Mouse (Mus musculus) hindbrain, embryonic 13.5 days (tissue): Measurements from ENCODE around the gene Trib2. TPM values are rescaled to one million over a fixed set of nuclear protein-coding genes. Genes with fewer than 3 reads are reported as not detected.

Source experiments
- ATAC-seq: fragments of 200-750 bp; cut with Nextera tagmentation; 2 replicates; pipeline ENCODE4 v1.8.0; 2017; ENCODE audit warnings: moderate TSS enrichment; ENCODE audit not compliant: low FRiP score
- H3K27ac ChIP-seq: fragments of 300-500 bp; sonication (generic); 2 replicates; pipeline ENCODE4 v1.5.1; 2015; ENCODE audit warnings: inconsistent platforms, mild to moderate bottlenecking, moderate library complexity
- H3K27me3 ChIP-seq: fragments of 300-500 bp; sonication (generic); 2 replicates; pipeline ENCODE4 v1.6.1; 2015; ENCODE audit warnings: mild to moderate bottlenecking, inconsistent platforms
- H3K36me3 ChIP-seq: fragments of 300-500 bp; sonication (generic); 2 replicates; pipeline ENCODE4 v1.6.1; 2015; ENCODE audit warnings: mild to moderate bottlenecking, inconsistent platforms
- H3K4me1 ChIP-seq: fragments of 300-500 bp; sonication (generic); replicated peaks from 2 replicates; pipeline ENCODE4 v1.6.1; 2015; ENCODE audit warnings: inconsistent platforms
- H3K4me2 ChIP-seq: fragments of 300-500 bp; sonication (generic); 2 replicates; pipeline ENCODE4 v1.6.1; 2015; ENCODE audit warnings: inconsistent platforms, mild to moderate bottlenecking, moderate library complexity
- H3K4me3 ChIP-seq: fragments of 300-500 bp; sonication (generic); 2 replicates; pipeline ENCODE4 v1.5.1; 2015; ENCODE audit warnings: mild to moderate bottlenecking, inconsistent platforms
- H3K9ac ChIP-seq: fragments of 300-500 bp; sonication (generic); 2 replicates; pipeline ENCODE4 v1.6.1; 2015; ENCODE audit warnings: mild to moderate bottlenecking, inconsistent platforms
- H3K9me3 ChIP-seq: fragments of 300-500 bp; sonication (generic); 2 replicates; pipeline ENCODE4 v1.6.1; 2016; ENCODE audit warnings: inconsistent platforms
- WGBS: fragments of 180-500 bp; shearing (Covaris S2); methylation state at CpG from one replicate; pipeline ENCODE4 v1.1.7; 2015; 5-methylcytosine and 5-hydroxymethylcytosine counted together
- polyA plus RNA-seq: library from polyadenylated mRNA; unstranded; fragments of >200 nt; fragmentation: Nextera tagmentation; extraction: Ambion mirVana; gene quantifications from 2 replicates; pipeline ENCODE4 v1.2.1, GENCODE M21; 2015

Trib2 gene
- polyA plus RNA-seq, 1 experiment from 2014 or later: 128 TPM

- Histone ChIP-seq H3K27me3 (no peaks in the 10 kb centered on the region), H3K4me2 (no peak overlapping the region), H3K9me3 (no peaks in the 10 kb centered on the region), H3K4me3 (no peak overlapping the region), H3K4me1 (no peaks in the 10 kb centered on the region; the same call in 1 of the 2 replicates), H3K9ac (no peak overlapping the region), H3K27ac (no peak overlapping the region), H3K36me3 (no peaks in the 10 kb centered on the region)
- no peak for ATAC-seq
- 91% methylated on average over 3 of the region's 3 CpGs for WGBS
Measured at GRCm38 (mm10) chr12:15831941-15832673, 15.4 kb upstream of the Trib2 start.

DNA sequence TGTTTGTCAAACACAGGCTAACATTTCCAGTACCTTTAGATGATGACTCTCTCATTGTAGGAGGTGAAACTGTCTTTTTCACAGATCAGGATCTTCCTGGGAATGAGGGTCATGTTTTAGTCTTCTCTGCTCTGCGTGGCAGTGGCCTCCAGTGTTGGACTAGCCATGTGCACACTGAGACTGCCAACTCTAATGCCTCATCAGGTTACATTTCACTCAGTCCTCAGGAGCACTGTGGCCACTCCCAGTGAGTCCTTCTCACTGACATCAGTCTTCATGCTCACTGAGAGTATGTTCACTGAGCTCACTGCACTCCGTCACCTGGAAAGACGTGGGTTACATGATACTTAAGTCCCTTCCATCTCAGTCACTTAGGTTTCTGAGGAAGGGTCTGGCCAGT is 14.0 kb upstream of the Trib2 start:
- no peak overlapping the region for H3K4me2 ChIP-seq
- H3K27me3 ChIP-seq: no peaks in the 10 kb centered on the region
- H3K4me3 ChIP-seq: no peak overlapping the region
- H3K27ac ChIP-seq: no peak overlapping the region
- ATAC-seq: no peak
- WGBS: 86% methylated on average over 3 of the region's 3 CpGs
- no peaks in the 10 kb centered on the region for H3K36me3 ChIP-seq
- H3K9ac ChIP-seq: no peak overlapping the region
- H3K4me1 ChIP-seq: no peaks in the 10 kb centered on the region; the same call in 1 of the 2 replicates
- H3K9me3 ChIP-seq: no peaks in the 10 kb centered on the region

GRCm38 (mm10) chr12:15828815-15829398 is 12.2 kb upstream of the Trib2 start:
- no peak overlapping the region for H3K27ac ChIP-seq
- no peak overlapping the region for H3K4me3 ChIP-seq
- no peaks in the 10 kb centered on the region for H3K9me3 ChIP-seq
- no peak overlapping the region for H3K9ac ChIP-seq
- H3K4me2 ChIP-seq: no peak overlapping the region
- ATAC-seq: no peak
- H3K27me3 ChIP-seq: no peaks in the 10 kb centered on the region
- H3K4me1 ChIP-seq: no peaks in the 10 kb centered on the region; the same call in 1 of the 2 replicates
- WGBS: 79% methylated on average over 2 of the region's 2 CpGs
- no peaks in the 10 kb centered on the region for H3K36me3 ChIP-seq

- H3K4me1 ChIP-seq: peaks cover 7% of the 10 kb centered on the region
- H3K27me3 ChIP-seq: no peaks in the 10 kb centered on the region
- no peak overlapping the region for H3K27ac ChIP-seq
- H3K4me3 ChIP-seq: no peak overlapping the region
- no peak overlapping the region for H3K9ac ChIP-seq
- no peaks in the 10 kb centered on the region for H3K9me3 ChIP-seq
- no peak for ATAC-seq
- no peaks in the 10 kb centered on the region for H3K36me3 ChIP-seq
- H3K4me2 ChIP-seq: no peak overlapping the region
Measured at GRCm38 (mm10) chr12:15821019-15821418, 4.3 kb upstream of the Trib2 start.

- Histone ChIP-seq H3K4me1 (peaks cover 12% of the 10 kb centered on the region), H3K27ac (peak overlapping the region; percentile 99), H3K9me3 (no peaks in the 10 kb centered on the region), H3K4me3 (peak overlapping the region; percentile 88), H3K27me3 (no peaks in the 10 kb centered on the region), H3K36me3 (no peaks in the 10 kb centered on the region), H3K4me2 (peak overlapping the region; percentile 86), H3K9ac (peak overlapping the region; percentile 98)
- peak; percentile 1; the same call in 1 of the 2 replicates for ATAC-seq
- WGBS: 22% methylated on average over 4 of the region's 4 CpGs
Measured at GRCm38 (mm10) chr12:15817365-15817764, 643 bp upstream of the Trib2 start.

DNA sequence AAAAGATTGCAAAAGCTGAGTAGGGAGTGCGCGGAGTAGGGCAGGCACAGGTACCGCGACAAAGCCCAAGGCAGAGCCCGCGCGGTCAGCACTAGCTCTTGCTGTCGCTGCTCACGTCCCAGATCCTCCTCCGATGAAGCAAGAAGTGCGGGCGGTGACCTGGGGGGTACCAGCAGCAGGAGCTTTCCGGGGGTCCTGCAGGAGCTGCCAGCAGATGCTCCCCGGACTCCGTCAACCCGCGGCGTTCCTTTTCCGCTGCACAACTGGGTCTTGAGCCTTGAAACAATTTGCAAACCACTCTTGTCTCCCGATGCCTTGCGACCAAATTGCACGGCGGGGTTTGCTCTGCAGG is 492 bp downstream of the Trib2 start:
- H3K4me3 ChIP-seq: peak overlapping the region; percentile 88
- no peaks in the 10 kb centered on the region for H3K9me3 ChIP-seq
- H3K27me3 ChIP-seq: no peaks in the 10 kb centered on the region
- H3K9ac ChIP-seq: peak overlapping the region; percentile 98
- H3K36me3 ChIP-seq: no peaks in the 10 kb centered on the region
- H3K4me2 ChIP-seq: peak overlapping the region; percentile 86
- H3K4me1 ChIP-seq: peaks cover 22% of the 10 kb centered on the region
- peak; percentile 22 for ATAC-seq
- peak overlapping the region; percentile 99 for H3K27ac ChIP-seq
- WGBS: under 1% methylated on average over 23 of the region's 23 CpGs

GRCm38 (mm10) chr12:15815576-15816253 is 1.0 kb downstream of the Trib2 start:
- peak overlapping the region; percentile 99 for H3K27ac ChIP-seq
- H3K27me3 ChIP-seq: no peaks in the 10 kb centered on the region
- WGBS: under 1% methylated on average over 49 of the region's 49 CpGs
- peak; percentile 44 for ATAC-seq
- H3K4me1 ChIP-seq: peaks cover 27% of the 10 kb centered on the region
- peak overlapping the region; percentile 88 for H3K4me3 ChIP-seq
- H3K4me2 ChIP-seq: peak overlapping the region; percentile 86
- H3K9me3 ChIP-seq: no peaks in the 10 kb centered on the region
- H3K9ac ChIP-seq: peak overlapping the region; percentile 98
- no peaks in the 10 kb centered on the region for H3K36me3 ChIP-seq

GRCm38 (mm10) chr12:15815170-15815575 is 1.5 kb downstream of the Trib2 start:
- no peak for ATAC-seq
- WGBS: under 1% methylated on average over 23 of the region's 23 CpGs
- peak overlapping the region; percentile 88 for H3K4me3 ChIP-seq
- peak overlapping the region; percentile 86 for H3K4me2 ChIP-seq
- no peaks in the 10 kb centered on the region for H3K36me3 ChIP-seq
- H3K9ac ChIP-seq: peak overlapping the region; percentile 98
- no peaks in the 10 kb centered on the region for H3K27me3 ChIP-seq
- H3K4me1 ChIP-seq: peaks cover 31% of the 10 kb centered on the region
- H3K9me3 ChIP-seq: no peaks in the 10 kb centered on the region
- H3K27ac ChIP-seq: peak overlapping the region; percentile 99

DNA sequence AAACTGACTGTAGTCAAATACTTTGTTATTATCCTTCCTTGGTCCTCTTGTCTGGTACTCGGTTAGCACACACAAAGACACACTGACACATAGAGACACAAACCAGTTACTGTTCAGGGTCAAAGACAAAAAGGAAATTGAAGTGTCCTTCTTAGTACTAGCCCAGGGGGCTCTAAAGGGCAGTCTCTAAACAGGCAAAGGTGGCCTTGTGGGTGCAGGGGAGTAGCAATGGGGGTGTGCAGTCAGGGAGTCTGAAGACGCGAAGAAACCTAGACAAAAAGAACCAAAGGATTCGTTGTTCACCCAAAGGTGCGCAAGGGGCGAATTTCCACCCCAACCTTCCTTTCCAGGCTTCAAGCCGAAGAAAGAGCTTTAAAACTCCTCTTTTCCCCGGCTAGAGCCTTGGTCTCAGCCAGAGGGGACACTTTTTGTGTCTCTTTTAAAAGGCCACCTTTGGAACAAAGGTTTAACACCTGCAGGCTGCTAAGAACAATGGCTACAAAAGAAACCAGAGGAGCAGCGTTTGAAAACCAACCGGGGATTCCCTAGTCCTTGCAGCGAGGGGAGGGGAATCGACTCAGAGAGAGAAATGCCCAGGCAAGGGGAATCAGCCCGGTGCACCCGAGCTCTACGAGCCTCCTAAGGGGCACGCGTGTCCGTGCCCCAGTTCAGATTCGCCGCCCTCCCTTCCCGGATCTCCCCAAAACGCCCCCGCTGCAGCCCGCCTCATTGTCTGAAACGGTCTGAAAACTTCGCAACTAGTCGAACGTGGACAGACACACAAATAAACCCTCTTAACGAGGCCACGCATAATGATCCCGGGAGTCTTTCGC is 2.3 kb downstream of the Trib2 start:
- no peaks in the 10 kb centered on the region for H3K9me3 ChIP-seq
- ATAC-seq: no peak
- H3K4me1 ChIP-seq: peaks cover 38% of the 10 kb centered on the region
- H3K27ac ChIP-seq: peak overlapping the region; percentile 99
- peak overlapping the region; percentile 98 for H3K9ac ChIP-seq
- WGBS: under 1% methylated on average over 32 of the region's 32 CpGs
- H3K4me3 ChIP-seq: peak overlapping the region; percentile 88
- H3K4me2 ChIP-seq: peak overlapping the region; percentile 86
- no peaks in the 10 kb centered on the region for H3K27me3 ChIP-seq
- peaks cover 5% of the 10 kb centered on the region for H3K36me3 ChIP-seq

DNA sequence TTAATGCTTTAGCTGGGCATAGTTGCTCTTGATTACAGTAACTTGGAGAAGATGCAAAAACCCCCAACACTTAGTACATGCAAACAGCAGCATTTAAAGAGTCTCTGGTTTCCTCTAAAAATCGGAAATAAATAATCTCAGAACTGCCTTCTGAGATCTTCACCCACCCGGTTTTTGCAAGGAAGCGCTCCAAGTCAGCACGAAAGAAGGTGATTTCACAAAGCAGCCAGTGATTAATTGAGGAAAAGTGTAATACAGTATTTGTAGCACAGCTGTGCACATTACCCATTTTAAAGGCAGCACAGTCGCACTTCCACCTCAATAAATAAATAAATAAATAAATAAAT is 2.9 kb downstream of the Trib2 start:
- H3K4me2 ChIP-seq: peak overlapping the region; percentile 86
- H3K4me1 ChIP-seq: peaks cover 44% of the 10 kb centered on the region
- H3K9me3 ChIP-seq: no peaks in the 10 kb centered on the region
- H3K27ac ChIP-seq: peak overlapping the region; percentile 99
- H3K4me3 ChIP-seq: peak overlapping the region; percentile 88
- peak overlapping the region; percentile 98 for H3K9ac ChIP-seq
- ATAC-seq: no peak
- H3K27me3 ChIP-seq: no peaks in the 10 kb centered on the region
- peaks cover 12% of the 10 kb centered on the region for H3K36me3 ChIP-seq
- WGBS: 3% methylated on average over 5 of the region's 5 CpGs

- no peaks in the 10 kb centered on the region for H3K27me3 ChIP-seq
- ATAC-seq: no peak; the same call in 1 of the 2 replicates
- 5% methylated on average over 12 of the region's 12 CpGs for WGBS
Measured at GRCm38 (mm10) chr12:15813133-15813818, 3.4 kb downstream of the Trib2 start.

More at GRCm38 (mm10) chr12:15813133-15813818, 3.4 kb downstream of the Trib2 start:
- Histone ChIP-seq H3K4me1 (peaks cover 50% of the 10 kb centered on the region), H3K4me3 (peak overlapping the region; percentile 88), H3K9me3 (no peaks in the 10 kb centered on the region), H3K27ac (peak overlapping the region; percentile 99), H3K4me2 (peak overlapping the region; percentile 86), H3K9ac (peak overlapping the region; percentile 98), H3K36me3 (peaks cover 17% of the 10 kb centered on the region)
